Mouse (Mus musculus) olfactory bulb, adult 2 months (tissue): Measurements from ENCODE around the gene Ndrg4.

Experiments used
- CTCF ChIP-seq: fragments of 200-500 bp; IDR thresholded peaks from 2 replicates; pipeline ENCODE4 v1.5.1; 2012; ENCODE audit warnings: low read depth, mild to moderate bottlenecking, low read length, moderate library complexity; ENCODE audit not compliant: insufficient read depth
- POLR2A ChIP-seq: fragments of 200-500 bp; IDR thresholded peaks from 2 replicates; pipeline ENCODE4 v1.6.1; 2012; ENCODE audit warnings: mild to moderate bottlenecking, low read depth, low read length, moderate library complexity; ENCODE audit not compliant: insufficient read depth

- TF ChIP-seq CTCF (no peak), POLR2A (no peak)
These were observed 83.5 kb downstream of the Ndrg4 start for GRCm38 (mm10) chr8:95760323-95760722.
